17 mouse cellular contexts compared by ENCODE assay signal in genomic region chr10:42293877-42294276, GRCm38 (mm10). TPM values are rescaled to one million over a fixed set of nuclear protein-coding genes. Genes with fewer than 3 reads are reported as not detected.
A peak's percentile ranks its signal among the peaks of the same experiment; 100 is the strongest.
DNase-seq lines count a peak whose midpoint lies in the region; ATAC-seq and TF ChIP-seq lines count a peak whose summit lies in the region.
"Had no signal": no experiment of that assay in that cellular context is flagged by ENCODE, and none has a peak within 500 bp of the region (broad histone marks: within the 10 kb centered on the region; RNA-seq: fewer than 3 reads in every experiment).

No protein-coding gene starts in this region.

- H3K9ac ChIP-seq in lung, postnatal 0 days (replicated peaks; ENCODE audit: low read depth): no peak overlapping the region
- H3K9ac ChIP-seq: embryonic facial prominence, embryonic 13.5 days; hindbrain, embryonic 14.5 days; neural tube, embryonic 12.5 days; stomach, embryonic 15.5 days had no signal

- H3K9me3 ChIP-seq in heart, embryonic 10.5 days: no peaks in the 10 kb centered on the region
- H3K9me3 ChIP-seq in lung, postnatal 0 days (ENCODE audit: low read length): no peaks in the 10 kb centered on the region
- H3K9me3 ChIP-seq in megakaryocyte, embryonic 14.5 days: no peaks in the 10 kb centered on the region
- H3K9me3 ChIP-seq: stomach, embryonic 15.5 days had no signal

- no peak overlapping the region for H3K4me3 ChIP-seq in heart, embryonic 10.5 days
- H3K4me3 ChIP-seq in lung, postnatal 0 days (ENCODE audit: low read depth, low read length): no peak overlapping the region
- H3K4me3 ChIP-seq in megakaryocyte, embryonic 14.5 days (replicated peaks): peak overlapping the region; percentile 36
- H3K4me3 ChIP-seq: embryonic facial prominence, embryonic 13.5 days; neural tube, embryonic 12.5 days; stomach, embryonic 15.5 days had no signal

- no peak for TF ChIP-seq CTCF in Patski (IDR thresholded peaks at IDR 0.05)
- TF ChIP-seq CTCF in lung, postnatal 0 days (IDR thresholded peaks at IDR 0.05): no peak

- H3K4me1 ChIP-seq in heart, embryonic 10.5 days: peaks cover 9% of the 10 kb centered on the region
- peaks cover 4% of the 10 kb centered on the region; the same call in 1 of the 2 replicates for H3K4me1 ChIP-seq in lung, postnatal 0 days (ENCODE audit: insufficient read depth, low read depth, low read length)
- H3K4me1 ChIP-seq in megakaryocyte, embryonic 14.5 days: peaks cover 30% of the 10 kb centered on the region
- H3K4me1 ChIP-seq: embryonic facial prominence, embryonic 13.5 days; neural tube, embryonic 12.5 days; stomach, embryonic 15.5 days had no signal

- POLR2A ChIA-PET in Patski (lab: Charles Lee): interaction anchor here (1.5 kb wide), 1 partner anchor 15 kb away, joined by 3 read pairs; no protein-coding TSS in a partner anchor

- CTCF ChIA-PET in Patski (lab: Charles Lee): interaction anchor here (1.2 to 1.4 kb wide), 3 partner anchors 17 to 603 kb away, joined by 3 to 4 read pairs (median 4); no protein-coding TSS in a partner anchor

- no peaks in the 10 kb centered on the region for H3K36me3 ChIP-seq in heart, embryonic 10.5 days
- H3K36me3 ChIP-seq in lung, postnatal 0 days (ENCODE audit: insufficient read depth, low read length): no peaks in the 10 kb centered on the region
- no peaks in the 10 kb centered on the region for H3K36me3 ChIP-seq in megakaryocyte, embryonic 14.5 days (replicated peaks; ENCODE audit: low read length)
- H3K36me3 ChIP-seq: embryonic facial prominence, embryonic 13.5 days; neural tube, embryonic 12.5 days; stomach, embryonic 15.5 days had no signal

- in situ Hi-C loops in Patski (cut with MboI; ENCODE audit: low pct_unique_long_range_greater_than_20kb): no loop called here

- 0 out of 2 replicates have a peak overlapping the region, but pooled peaks have one; percentile 8 for H3K27ac ChIP-seq in heart, embryonic 10.5 days
- H3K27ac ChIP-seq in lung, postnatal 0 days (ENCODE audit: low read length): peak overlapping the region; percentile 77
- H3K27ac ChIP-seq: embryonic facial prominence, embryonic 13.5 days; hindbrain, embryonic 14.5 days; kidney, postnatal 0 days; neural tube, embryonic 12.5 days; stomach, embryonic 15.5 days had no signal

- ATAC-seq in Patski: peak; percentile 32
- ATAC-seq in lung, postnatal 0 days: peak; percentile 92
- ATAC-seq in erythroblast, adult 5-6 weeks (replicated peaks; ENCODE audit: low FRiP score, poor library complexity, severe bottlenecking): no peak
- ATAC-seq: intestine, postnatal 0 days had no signal

- H3K27me3 ChIP-seq in heart, embryonic 10.5 days (ENCODE audit: insufficient read depth, poor library complexity, severe bottlenecking): 0 out of 2 replicates have a peak, but pooled peaks cover 6% of the 10 kb centered on the region
- H3K27me3 ChIP-seq in Patski: no peaks in the 10 kb centered on the region
- H3K27me3 ChIP-seq in lung, postnatal 0 days (replicated peaks; ENCODE audit: insufficient read depth, low read length): no peaks in the 10 kb centered on the region
- no peaks in the 10 kb centered on the region for H3K27me3 ChIP-seq in megakaryocyte, embryonic 14.5 days (replicated peaks)
- H3K27me3 ChIP-seq: embryonic facial prominence, embryonic 13.5 days; neural tube, embryonic 12.5 days; stomach, embryonic 15.5 days had no signal

- H3K4me2 ChIP-seq in lung, postnatal 0 days (replicated peaks; ENCODE audit: low read depth, low read length): no peak overlapping the region
- H3K4me2 ChIP-seq: embryonic facial prominence, embryonic 13.5 days; hindbrain, embryonic 14.5 days; neural tube, embryonic 12.5 days; stomach, embryonic 15.5 days had no signal

- DNase-seq in heart, embryonic 10.5 days (ENCODE audit: low spot score): no peak
- DNase-seq in heart, adult 9 months (ENCODE audit: low spot score in 2 of 2): no peak
- DNase-seq in Patski (ENCODE audit: low read depth, low spot score) (no peak), liver (no peak)
- DNase-seq in lung, postnatal 0 days (ENCODE audit: low spot score): peak; percentile 93
- no peak for DNase-seq in neural tube, embryonic 10.5 days (ENCODE audit: extremely low spot score, low spot score)
- DNase-seq: adrenal gland, adult 8-10 months; right cerebral cortex, postnatal 14 days; thymus, adult 18-20 months had no signal

- 37% methylated on average over 4 of the region's 4 CpGs for WGBS in heart, embryonic 10.5 days
- WGBS in lung, postnatal 0 days: 26% methylated on average over 4 of the region's 4 CpGs

- peak; percentile 95 for TF ChIP-seq EP300 in lung, postnatal 0 days (IDR thresholded peaks at IDR 0.05)

RNA-seq across cellular contexts. Expression of gene Foxo3, which starts 17.3 kb away (rescaled TPM):
- polyA plus RNA-seq in heart, embryonic 10.5 days (2016; fragmentation: Nextera tagmentation; extraction: Ambion mirVana): 3.4 and 4.3 TPM in 2 replicates
- polyA plus RNA-seq in Patski (2021): 17.6 TPM
- polyA plus RNA-seq in lung, postnatal 0 days (2015; fragmentation: Nextera tagmentation; extraction: Ambion mirVana): 15.2 and 22.9 TPM in 2 replicates
- polyA plus RNA-seq in megakaryocyte, embryonic 14.5 days (2012; ENCODE audit: insufficient read depth, low replicate concordance): 14.8 and 55.2 TPM in 2 replicates
- total RNA-seq in erythroblast, adult 5-6 weeks (2015; ENCODE audit: low replicate concordance): 160 and 187 TPM in 2 replicates
- total RNA-seq in erythroblast, adult 5-6 weeks (2017; ENCODE audit: low replicate concordance): 378 and 459 TPM in 2 replicates
